Mouse (Mus musculus) lung, postnatal 0 days (tissue): ENCODE results near the gene Pam.

Source experiments
- CTCF ChIP-seq: IDR thresholded peaks from 2 replicates; pipeline ENCODE4 v1.5.1; 2016; ENCODE audit warnings: antibody characterized with exemption, mild to moderate bottlenecking
- EP300 ChIP-seq: IDR thresholded peaks from 2 replicates; pipeline ENCODE4 v1.6.1; 2016; ENCODE audit warnings: antibody characterized with exemption, mild to moderate bottlenecking, control low read depth

DNA sequence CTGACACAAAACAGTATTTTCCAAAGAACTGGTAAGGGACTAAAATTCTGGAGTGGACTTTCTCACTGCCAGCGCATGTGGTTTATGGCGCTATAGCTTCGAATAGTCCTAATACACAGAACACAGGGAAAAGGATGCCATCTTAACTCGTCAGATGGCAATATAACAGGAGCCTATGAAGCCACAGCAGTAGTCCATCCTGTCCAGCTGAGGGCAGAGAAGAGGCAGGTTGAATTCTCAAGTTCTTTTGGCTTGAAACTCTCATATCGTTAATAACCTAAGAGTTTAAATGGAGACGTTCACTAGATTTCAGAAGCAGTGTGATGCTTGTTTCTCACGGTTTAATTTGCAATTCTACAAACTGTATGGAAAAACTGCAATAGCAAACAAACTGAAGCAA is 211.9 kb downstream of the Pam start:
- TF ChIP-seq CTCF: peak; percentile 42; the same call in 1 of the 2 replicates
- TF ChIP-seq EP300: no peak
